Mouse (Mus musculus) CH12.LX (cell line): Measurements from ENCODE around the gene Uhrf1bp1. TPM values are rescaled to one million over a fixed set of nuclear protein-coding genes. Genes with fewer than 3 reads are reported as not detected.

Experiments used
- DNase-seq: peaks from one replicate; pipeline ENCODE4 v3.0.0-alpha.2; 2013; ENCODE audit errors: extremely low read depth
- H3K27ac ChIP-seq: 2 replicates; pipeline ENCODE4 v1.5.1; 2012; ENCODE audit warnings: low read depth, mild to moderate bottlenecking, control low read depth, moderate library complexity; ENCODE audit not compliant: insufficient read depth
- H3K27me3 ChIP-seq: replicated peaks from 2 replicates; pipeline ENCODE3; 2012; ENCODE audit warnings: inconsistent platforms
- H3K36me3 ChIP-seq, 2 experiments: replicated peaks in 1 of 2; 2 replicates each; pipeline versions ENCODE3 to v1.6.1; 2012; ENCODE audit warnings: inconsistent platforms in 1 of 2, low read length in 1 of 2, mild to moderate bottlenecking in 1 of 2, mixed read lengths in 1 of 2, moderate library complexity in 1 of 2; ENCODE audit not compliant: control insufficient read depth in 1 of 2, insufficient read depth in 1 of 2
- H3K4me1 ChIP-seq, 2 experiments: 2 replicates each; pipeline ENCODE4 v1.6.1; 2012; ENCODE audit warnings: inconsistent platforms in 1 of 2, moderate library complexity in 1 of 2; ENCODE audit not compliant: insufficient read depth in 2 of 2, control insufficient read depth in 1 of 2
- H3K4me2 ChIP-seq: 2 replicates; pipeline ENCODE4 v1.6.1; 2012; ENCODE audit warnings: low read depth, mild to moderate bottlenecking, control low read depth; ENCODE audit not compliant: poor library complexity, insufficient read depth, severe bottlenecking
- H3K4me3 ChIP-seq, 3 experiments: fragments of 150-350 bp in 1 of 3; sonication (generic) in 1 of 3; replicated peaks in 1 of 3; 2 replicates each; pipeline versions ENCODE3 to v1.5.1; 2011 to 2012; ENCODE audit warnings: low read depth in 2 of 3, low read length in 2 of 3, mild to moderate bottlenecking in 2 of 3, moderate library complexity in 2 of 3, control low read depth in 1 of 3, improper control_type of control experiment in 1 of 3, inconsistent platforms in 1 of 3, mixed read lengths in 1 of 3; ENCODE audit not compliant: poor library complexity in 1 of 3
- H3K79me2 ChIP-seq: replicated peaks from 2 replicates; pipeline ENCODE4 v1.6.1; 2012; ENCODE audit warnings: mild to moderate bottlenecking, moderate library complexity; ENCODE audit not compliant: control insufficient read depth, poor library complexity, insufficient read depth, severe bottlenecking; ENCODE audit errors: extremely low read depth
- H3K9ac ChIP-seq: 2 replicates; pipeline ENCODE4 v1.6.1; 2012; ENCODE audit warnings: low read depth, mild to moderate bottlenecking, control low read depth, moderate library complexity; ENCODE audit not compliant: insufficient read depth
- H3K9me3 ChIP-seq: replicated peaks from 2 replicates; pipeline ENCODE3; 2012; ENCODE audit warnings: low read length, inconsistent platforms, mixed read lengths
- BHLHE40 ChIP-seq: IDR thresholded peaks from 2 replicates; pipeline ENCODE4 v1.6.1; 2011; ENCODE audit warnings: mild to moderate bottlenecking, low read depth, low read length, improper control_type of control experiment
- CHD2 ChIP-seq: IDR thresholded peaks from 2 replicates; pipeline ENCODE4 v1.6.1; 2011; ENCODE audit warnings: low read length, improper control_type of control experiment
- CTCF ChIP-seq, 2 experiments: IDR thresholded peaks in 1 of 2; conservative IDR thresholded peaks in 1 of 2; 2 replicates each; pipeline ENCODE4 v1.5.1; 2011 to 2012; ENCODE audit warnings: low read depth in 2 of 2, low read length in 2 of 2, improper control_type of control experiment in 1 of 2, inconsistent platforms in 1 of 2, mild to moderate bottlenecking in 1 of 2, moderate library complexity in 1 of 2
- E2F4 ChIP-seq: IDR thresholded peaks from 2 replicates; pipeline ENCODE4 v1.6.1; 2011; ENCODE audit warnings: low read depth, low read length, improper control_type of control experiment; ENCODE audit not compliant: insufficient replicate concordance
- ETS1 ChIP-seq: conservative IDR thresholded peaks from 2 replicates; pipeline ENCODE4 v1.6.1; 2012; ENCODE audit warnings: low read depth, mild to moderate bottlenecking, inconsistent platforms, low read length, improper control_type of control experiment, moderate library complexity
- MAFK ChIP-seq: IDR thresholded peaks from 2 replicates; pipeline ENCODE4 v1.6.1; 2011; ENCODE audit warnings: low read length, improper control_type of control experiment; ENCODE audit not compliant: insufficient replicate concordance
- MEF2A ChIP-seq: IDR thresholded peaks from 2 replicates; pipeline ENCODE4 v1.6.1; 2014; ENCODE audit warnings: low read depth, mild to moderate bottlenecking, inconsistent platforms, low read length, improper control_type of control experiment, borderline replicate concordance
- MYC ChIP-seq: IDR thresholded peaks from 2 replicates; pipeline ENCODE4 v1.6.1; 2011; ENCODE audit warnings: low read depth, mild to moderate bottlenecking, improper control_type of control experiment, low read length
- RCOR1 ChIP-seq: conservative IDR thresholded peaks from 2 replicates; pipeline ENCODE4 v1.6.1; 2012; ENCODE audit warnings: low read depth, mild to moderate bottlenecking, inconsistent platforms, low read length, improper control_type of control experiment
- TBP ChIP-seq: conservative IDR thresholded peaks from 2 replicates; pipeline ENCODE4 v1.6.1; 2011; ENCODE audit warnings: low read depth, low read length, improper control_type of control experiment
- USF1 ChIP-seq: IDR thresholded peaks from 2 replicates; pipeline ENCODE4 v1.6.1; 2014; ENCODE audit warnings: low read depth, mild to moderate bottlenecking, inconsistent platforms, low read length, improper control_type of control experiment
- ZMIZ1 ChIP-seq: IDR thresholded peaks from 2 replicates; pipeline ENCODE4 v1.6.1; 2012; ENCODE audit warnings: low read depth, mild to moderate bottlenecking, inconsistent platforms, low read length, improper control_type of control experiment
- dilution Hi-C: fragments of 300-500 bp; cut with MboI; formaldehyde crosslinking; loops from 2 replicates; pipeline ENCODE4 v1.14.3; 2020; ENCODE audit warnings: low sequenced_read_pairs; ENCODE audit not compliant: extremely low pct_unique_long_range_greater_than_20kb, extremely low pct_ligation_motif_present
- in situ Hi-C: fragments of 300-500 bp; cut with MboI; formaldehyde crosslinking; loops from 3 replicates; pipeline ENCODE4 v1.14.3; 2019; ENCODE audit warnings: low sequenced_read_pairs, low pct_ligation_motif_present, low pct_unique_long_range_greater_than_20kb, mixed read lengths
- polyA plus RNA-seq: library from polyadenylated mRNA; unstranded; fragments of >175 nt; gene quantifications from 2 replicates; pipeline ENCODE4 v1.2.1, GENCODE M21; 2012; ENCODE audit warnings: low read depth; ENCODE audit not compliant: insufficient read length
- total RNA-seq, 2 experiments: library from RNA; depleted of rRNA; stranded (reverse); fragments of 300-350 nt in 1 of 2; fragments of >200 nt in 1 of 2; gene quantifications; 2 replicates each; pipeline ENCODE4 v1.2.3; 2012 to 2014

Gene Uhrf1bp1
- total and polyA plus RNA-seq, 3 experiments = 6.0 to 13.6 (median 13.1) TPM

DNA sequence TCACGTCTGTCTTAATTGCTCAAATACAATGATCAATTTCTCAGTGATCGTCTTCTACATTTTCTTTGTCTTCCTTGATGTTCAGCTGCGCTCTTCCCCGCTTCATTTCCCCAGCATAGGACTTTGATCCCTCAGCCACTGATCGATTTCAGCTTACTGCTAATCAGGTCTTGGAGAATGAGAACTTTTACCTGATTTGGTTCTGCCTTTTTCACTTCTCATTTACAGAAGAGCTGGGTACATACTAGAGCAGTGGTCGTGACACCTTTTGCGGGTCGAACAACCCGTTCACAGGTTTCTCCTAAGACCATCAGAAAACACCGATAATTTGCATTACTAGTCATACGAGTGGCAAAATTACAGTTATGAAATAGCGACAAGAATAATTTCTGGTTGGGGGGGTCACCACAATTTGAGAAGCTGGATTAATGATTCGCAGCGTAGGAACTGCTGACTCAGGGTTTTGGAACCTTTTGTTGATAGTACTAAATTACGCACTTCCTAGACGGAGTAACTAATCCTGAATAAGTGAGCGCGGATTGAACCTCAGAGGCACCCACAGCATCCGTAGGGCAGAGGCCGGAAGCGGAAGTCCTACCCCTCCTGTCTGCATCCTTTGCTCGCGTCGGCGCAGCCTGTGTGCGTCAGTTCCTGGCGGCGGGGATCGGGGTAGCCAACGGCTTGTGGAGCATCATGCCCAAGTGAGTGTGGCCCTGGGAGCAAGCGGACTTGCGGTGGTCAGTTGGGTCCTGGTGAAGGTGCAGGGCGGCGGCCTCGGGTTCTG, 16.6 kb upstream of the Uhrf1bp1 start (continued):
- TF ChIP-seq RCOR1 (no peak), MYC (no peak), BHLHE40 (no peak), CTCF (conservative IDR thresholded peaks at IDR 0.05 in 1 of 2, IDR thresholded peaks at IDR 0.05 in 1 of 2; ENCODE audit: low read depth in 2 of 2, low read length in 2 of 2) (no peak), E2F4 (peak; percentile 34; the same call in 1 of the 2 replicates)

DNA sequence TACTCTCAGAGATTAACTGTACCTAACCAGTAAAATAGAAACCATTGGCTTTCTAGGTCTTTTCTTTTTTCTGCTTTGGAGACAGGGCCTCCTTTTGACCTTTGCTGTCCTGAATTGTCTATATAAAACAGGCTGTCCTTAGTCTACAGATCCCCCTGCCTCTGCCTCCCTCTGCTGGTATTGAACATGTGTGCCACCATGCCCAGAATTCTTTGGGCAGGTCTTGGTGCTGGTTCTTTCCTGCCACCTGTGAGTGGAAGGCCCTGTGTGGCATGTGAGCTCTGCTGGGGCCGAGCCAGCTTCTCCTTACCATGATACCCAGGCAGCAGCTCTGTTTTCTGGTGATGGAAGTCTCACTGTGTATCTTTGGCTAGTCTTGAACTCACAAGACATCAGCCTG, 7.9 kb upstream of the Uhrf1bp1 start:
- no peak for DNase-seq
- Histone ChIP-seq H3K27ac (no peak overlapping the region), H3K9me3 (no peaks in the 10 kb centered on the region), H3K79me2 (no peaks in the 10 kb centered on the region; the same call in none of the 2 replicates), H3K4me3 (no peak overlapping the region), H3K4me1 (peaks cover 4 to 11% of the 10 kb centered on the region in 2 experiments; a peak in 2 of 4 replicates), H3K36me3 (peaks cover 64 to 89% of the 10 kb centered on the region in 2 experiments), H3K4me2 (no peak overlapping the region), H3K9ac (no peak overlapping the region), H3K27me3 (no peaks in the 10 kb centered on the region)
- TF ChIP-seq TBP (no peak), USF1 (no peak), CTCF (conservative IDR thresholded peaks at IDR 0.05 in 1 of 2, IDR thresholded peaks at IDR 0.05 in 1 of 2; ENCODE audit: low read depth in 2 of 2, low read length in 2 of 2) (peak in 1 of 2 experiments; percentile 20; a peak in 1 of 4 replicates), ZMIZ1 (no peak), CHD2 (no peak), ETS1 (no peak)
- in situ Hi-C loops = no loop called here
- dilution Hi-C loops = no loop called here

DNA sequence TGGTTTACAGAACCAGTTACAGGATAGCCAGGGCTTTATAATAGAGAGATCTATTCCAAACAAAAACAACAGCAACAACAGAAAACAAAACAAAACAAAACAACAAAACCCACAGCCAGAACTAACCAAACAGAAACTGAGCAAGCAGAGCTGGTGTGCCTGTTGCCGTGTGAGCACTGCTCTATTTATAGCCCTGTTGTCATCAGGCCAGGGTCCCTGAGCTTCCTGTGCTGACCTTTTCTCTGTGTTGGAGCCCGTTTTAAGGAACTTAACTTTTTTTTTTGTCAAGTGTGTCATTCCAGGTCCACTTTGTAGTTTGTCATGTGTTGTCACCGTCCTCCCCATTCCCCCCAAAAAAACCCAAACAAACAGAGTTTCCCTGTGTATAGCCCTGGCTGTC, 5.2 kb upstream of the Uhrf1bp1 start:
- Histone ChIP-seq H3K4me3 (no peak overlapping the region), H3K4me1 (peaks cover 4 to 11% of the 10 kb centered on the region in 2 experiments; a peak in 2 of 4 replicates), H3K9me3 (no peaks in the 10 kb centered on the region), H3K4me2 (no peak overlapping the region), H3K27me3 (no peaks in the 10 kb centered on the region), H3K9ac (no peak overlapping the region), H3K79me2 (no peaks in the 10 kb centered on the region; the same call in 1 of the 2 replicates), H3K36me3 (peaks cover 51 to 81% of the 10 kb centered on the region in 2 experiments), H3K27ac (no peak overlapping the region)
- DNase-seq = peak; percentile 17
- in situ Hi-C loops = no loop called here
- peak; percentile 76 for TF ChIP-seq MEF2A
- TF ChIP-seq MAFK = no peak
- dilution Hi-C loops = no loop called here
